Mouse (Mus musculus): ENCODE results near the gene Magohb.
A peak's percentile ranks its signal among the peaks of the same experiment; 100 is the strongest.
"Not testable (repeated sequence)": the region's sequence is repeated elsewhere in the genome, so short reads cannot be mapped to it uniquely, and the experiment has no call there.

The Magohb gene

GRCm38 (mm10) chr6:131292991-131293788, at the start of gene Magohb:
Gene Magohb (minus strand): TSS chr6:131293244.
- peak; percentile 90 for DNase-seq

DNA sequence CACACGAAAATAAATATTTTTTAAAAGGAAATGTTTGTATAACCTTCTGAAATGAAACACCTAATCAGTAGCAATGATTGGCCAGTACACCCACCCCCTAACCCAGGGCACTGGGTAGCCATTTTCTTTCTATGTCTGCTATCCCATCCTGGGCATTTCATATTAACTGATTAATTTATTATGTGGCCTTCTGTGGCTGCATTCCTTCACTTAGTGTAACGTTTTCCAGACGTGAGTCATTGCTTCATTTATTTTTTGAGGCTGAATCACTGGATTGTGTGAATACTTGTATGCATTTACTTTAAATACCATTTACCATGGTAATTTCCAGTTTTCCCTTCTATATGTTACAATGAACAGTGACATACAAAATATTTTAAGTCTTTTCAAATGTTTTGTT, 47.0 kb upstream of the Magohb start:
- DNase-seq = no peak

GRCm38 (mm10) chr6:131339309-131339708, 46.3 kb upstream of the Magohb start:
- DNase-seq = no peak

GRCm38 (mm10) chr6:131338787-131339186, 45.7 kb upstream of the Magohb start:
- DNase-seq = no peak

- DNase-seq = no peak
Measured at GRCm38 (mm10) chr6:131327076-131327475, 34.0 kb upstream of the Magohb start.

- DNase-seq = no peak
Measured at GRCm38 (mm10) chr6:131321854-131322639, 29.0 kb upstream of the Magohb start.

DNA sequence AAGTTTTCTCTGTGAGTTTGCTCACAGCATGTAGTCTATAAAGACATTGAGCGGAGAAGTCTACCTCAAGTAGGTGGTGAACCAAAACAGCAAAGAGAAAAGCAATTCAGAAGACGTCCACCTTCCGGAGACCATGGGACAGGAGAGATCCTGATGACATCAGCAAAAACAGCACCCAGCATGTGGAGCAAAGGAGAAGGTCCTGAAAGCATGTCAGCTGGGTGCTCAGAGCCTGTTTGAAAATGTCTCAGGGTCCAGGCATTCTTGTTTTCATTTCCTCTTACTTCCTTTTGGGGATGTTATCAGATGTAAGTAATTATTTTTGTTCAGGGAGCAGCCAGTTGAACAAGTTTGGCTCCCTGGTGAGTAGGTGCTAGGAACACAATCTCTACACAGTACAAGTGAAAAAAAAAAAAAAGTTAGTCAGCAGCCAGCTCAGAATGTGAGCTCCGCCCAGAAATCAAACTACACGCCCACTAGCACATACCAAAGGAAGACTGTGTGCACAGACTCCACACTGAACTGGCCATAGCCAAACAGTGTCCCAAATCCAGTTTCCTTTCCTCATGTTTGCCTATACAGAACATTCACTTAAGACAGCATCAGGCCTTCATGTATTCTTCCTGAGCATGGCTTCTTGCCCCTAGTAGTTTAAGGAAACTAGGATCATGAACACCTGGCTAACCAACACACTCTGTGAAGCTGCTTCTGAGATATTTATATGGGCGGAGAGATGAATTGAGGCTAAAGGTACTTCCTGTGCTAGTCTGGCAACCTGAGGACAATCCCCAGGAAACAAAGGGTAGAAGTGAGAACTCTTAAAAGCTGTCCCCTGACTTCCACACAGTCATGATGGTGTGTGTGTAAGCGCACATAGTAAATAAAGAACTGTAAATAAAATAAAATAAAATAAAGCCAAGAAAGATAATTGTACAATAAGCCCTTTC, 23.4 kb upstream of the Magohb start:
- peak; percentile 6 for DNase-seq

GRCm38 (mm10) chr6:131308031-131308430, 15.0 kb upstream of the Magohb start:
- DNase-seq = no peak

GRCm38 (mm10) chr6:131304776-131305175, 11.7 kb upstream of the Magohb start:
- no peak for DNase-seq

- no peak for DNase-seq
Measured at GRCm38 (mm10) chr6:131298531-131298930, 5.5 kb upstream of the Magohb start.

- no peak for DNase-seq
Measured at GRCm38 (mm10) chr6:131294435-131295112, 1.5 kb upstream of the Magohb start.

- no peak for DNase-seq
Measured at GRCm38 (mm10) chr6:131293916-131294315, 872 bp upstream of the Magohb start.

GRCm38 (mm10) chr6:131292276-131292990, 611 bp downstream of the Magohb start:
- DNase-seq = no peak

DNA sequence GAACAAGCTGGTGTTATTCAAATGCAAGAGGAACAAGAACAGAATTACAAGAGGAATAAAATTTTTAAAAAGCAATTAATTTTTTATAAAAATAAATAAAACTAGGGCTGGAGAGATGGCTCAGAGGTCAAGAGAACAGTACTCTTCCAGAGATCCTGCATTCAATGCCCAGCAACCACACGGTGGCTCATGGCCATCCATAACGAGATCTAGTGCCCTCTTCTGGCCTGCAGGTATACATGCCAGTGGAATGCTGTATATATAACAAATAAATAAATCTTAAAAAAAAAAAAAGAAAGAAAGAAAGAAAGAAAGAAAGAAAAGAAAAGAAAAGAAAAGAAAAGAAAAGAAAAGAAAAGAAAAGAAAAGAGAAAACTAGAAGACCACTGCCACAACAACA, 2.6 kb downstream of the Magohb start:
- DNase-seq = peak; percentile 60

DNA sequence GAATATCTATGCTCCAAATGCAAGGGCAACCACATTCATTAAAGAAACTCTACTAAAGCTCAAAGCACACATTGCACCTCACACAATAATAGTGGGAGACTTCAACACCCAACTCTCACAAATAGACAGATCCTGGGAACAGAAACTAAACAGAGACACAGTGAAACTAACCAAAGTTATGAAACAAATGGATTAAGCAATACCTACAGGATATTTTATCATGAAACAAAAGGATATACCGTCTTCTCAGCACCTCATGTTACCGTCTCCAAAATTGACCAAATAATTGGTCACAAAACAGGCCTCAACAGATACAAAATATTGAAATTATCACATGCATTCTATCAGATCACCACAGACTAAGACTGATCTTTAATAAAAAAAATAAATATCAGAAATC, 14.9 kb downstream of the Magohb start:
- not testable (repeated sequence) for DNase-seq

DNA sequence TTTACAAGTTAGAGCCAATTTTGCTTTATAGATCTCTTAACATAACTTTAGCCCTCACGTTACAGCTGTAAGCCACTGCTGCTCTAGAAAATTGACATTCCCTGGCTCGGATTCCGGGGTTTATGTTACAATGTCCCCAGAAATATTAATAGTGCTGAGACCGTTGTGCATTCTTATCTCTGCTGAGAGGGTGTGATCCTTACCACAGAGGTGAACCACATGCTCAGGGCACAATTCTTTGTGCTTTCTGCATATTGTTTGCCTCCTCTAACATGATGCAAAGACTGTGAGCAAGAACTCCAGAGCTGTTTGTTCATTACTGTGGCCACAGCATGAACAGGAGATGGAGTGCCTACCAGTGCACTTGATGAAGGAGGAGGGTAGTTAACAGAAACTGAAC, 16.4 kb downstream of the Magohb start:
- DNase-seq = no peak

DNA sequence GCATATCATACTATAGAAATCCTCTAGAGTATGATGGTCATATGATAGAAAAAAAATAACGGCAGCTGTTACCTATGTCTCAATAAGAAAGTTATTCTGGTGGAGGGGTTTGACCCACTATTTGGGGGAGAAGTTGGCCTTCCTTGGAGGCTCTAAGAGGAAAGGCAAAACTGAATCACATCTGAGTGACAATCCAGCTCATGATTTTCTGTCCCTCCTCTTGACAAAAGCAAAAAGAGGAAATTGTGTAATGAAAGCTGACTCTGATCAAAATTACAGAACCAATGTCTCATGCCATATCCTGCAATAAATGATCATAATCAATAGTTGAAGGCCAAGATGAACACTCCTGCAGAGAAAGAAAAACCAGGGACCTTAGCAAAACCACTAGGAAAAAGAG, 20.7 kb downstream of the Magohb start:
- DNase-seq = no peak

GRCm38 (mm10) chr6:131270312-131270711, 22.7 kb downstream of the Magohb start:
- no peak for DNase-seq

- DNase-seq = no peak
Measured at GRCm38 (mm10) chr6:131269599-131269998, 23.4 kb downstream of the Magohb start.

DNA sequence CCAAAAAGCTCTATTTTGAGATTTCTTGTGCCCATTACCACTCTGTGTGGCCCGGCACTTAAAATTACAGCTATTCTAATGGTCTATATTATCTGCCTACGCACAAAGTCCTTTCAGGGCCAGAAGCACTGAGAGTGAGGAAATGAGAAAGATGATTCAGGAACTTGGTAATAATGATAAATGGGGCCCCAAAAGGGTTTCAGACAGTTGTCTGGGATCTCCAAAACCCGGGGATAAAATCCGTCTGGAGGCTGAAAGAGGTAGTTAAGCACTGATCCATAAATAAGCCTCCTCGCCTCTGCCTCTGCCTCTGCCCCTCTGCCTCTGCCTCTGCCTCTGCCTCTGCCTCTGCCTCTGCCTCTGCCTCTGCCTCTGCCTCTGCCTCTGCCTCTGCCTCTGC, 28.9 kb downstream of the Magohb start:
- DNase-seq = no peak

- DNase-seq = no peak
Measured at GRCm38 (mm10) chr6:131262778-131263177, 30.3 kb downstream of the Magohb start.

DNA sequence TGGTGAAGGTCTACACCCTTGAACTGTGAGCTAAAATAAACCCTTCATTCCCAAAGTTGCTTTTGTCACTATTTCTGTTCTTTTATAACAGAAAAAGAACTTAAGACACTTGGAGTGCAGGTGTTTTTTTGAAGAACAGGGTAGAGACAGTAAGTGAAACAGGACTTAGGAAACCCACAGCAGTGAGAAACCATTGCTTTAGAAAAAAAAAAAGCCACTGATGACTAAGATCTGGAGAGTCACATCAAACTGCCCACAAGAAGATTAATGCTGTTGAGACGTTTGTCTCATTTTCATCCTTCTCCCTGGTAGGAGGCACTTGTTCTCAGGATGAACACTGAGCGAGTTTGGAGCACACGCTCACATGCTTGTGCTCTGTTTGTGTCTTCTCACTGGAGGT, 31.0 kb downstream of the Magohb start:
- no peak for DNase-seq
